Mouse (Mus musculus) small intestine, adult 2 months (tissue): Measurements from ENCODE around the gene Gpc6.

ENCODE experiments used
- CTCF ChIP-seq: fragments of 200-500 bp; IDR thresholded peaks from 2 replicates; pipeline ENCODE4 v1.5.1; 2012; ENCODE audit warnings: low read depth, mild to moderate bottlenecking, control low read depth, inconsistent platforms, low read length, moderate library complexity, mixed read lengths; ENCODE audit not compliant: insufficient replicate concordance, insufficient read length; ENCODE audit errors: extremely low read depth
- POLR2A ChIP-seq: fragments of 200-500 bp; IDR thresholded peaks from 2 replicates; pipeline ENCODE4 v1.6.1; 2012; ENCODE audit warnings: low read depth, mild to moderate bottlenecking, control low read depth, inconsistent platforms, low read length, moderate library complexity

DNA sequence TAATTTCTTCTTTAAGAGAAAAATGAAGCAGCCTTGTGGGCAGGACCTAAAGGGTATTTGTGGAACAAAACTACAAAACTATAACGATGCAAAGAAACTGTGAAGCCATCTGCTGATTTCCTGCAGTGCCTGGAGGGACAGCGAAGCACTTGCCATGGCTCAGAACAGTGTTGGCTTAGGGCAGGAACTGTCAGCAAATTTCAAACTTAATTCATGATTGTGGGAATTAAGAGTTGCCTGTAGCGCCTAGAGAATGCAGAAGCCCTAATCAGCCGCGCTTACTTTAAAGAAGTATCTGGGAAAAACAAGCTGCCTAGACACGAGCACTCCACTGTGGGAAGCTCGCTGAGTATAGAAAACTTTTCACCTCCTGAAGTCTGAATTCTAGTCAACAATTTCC is 501.0 kb downstream of the Gpc6 start:
- TF ChIP-seq POLR2A (no peak), CTCF (no peak)
